In genomic region chr5:5483254-5483858, GRCm38 (mm10) we compare ENCODE assay signal across 21 mouse cellular contexts. TPM values are rescaled to one million over a fixed set of nuclear protein-coding genes. Genes with fewer than 3 reads are reported as not detected.
A peak's percentile ranks its signal among the peaks of the same experiment; 100 is the strongest.
DNase-seq lines count a peak whose midpoint lies in the region; ATAC-seq lines count a peak whose summit lies in the region.
"Had no signal": no experiment of that assay in that cellular context is flagged by ENCODE, and none has a peak within 500 bp of the region (broad histone marks: within the 10 kb centered on the region; RNA-seq: fewer than 3 reads in every experiment).

No protein-coding gene starts in this region.

- H3K4me3 ChIP-seq in hindbrain, embryonic 12.5 days = no peak overlapping the region
- no peak overlapping the region for H3K4me3 ChIP-seq in hindbrain, embryonic 14.5 days (replicated peaks; ENCODE audit: low read length)
- H3K4me3 ChIP-seq in embryonic facial prominence, embryonic 12.5 days = no peak overlapping the region
- H3K4me3 ChIP-seq in limb, embryonic 13.5 days = no peak overlapping the region
- H3K4me3 ChIP-seq in kidney, embryonic 14.5 days (ENCODE audit: low read length) = no peak overlapping the region
- H3K4me3 ChIP-seq: embryonic facial prominence, embryonic 13.5 days; heart, embryonic 10.5 days; hindbrain, embryonic 13.5 days; intestine, embryonic 15.5 days had no signal

- H3K27ac ChIP-seq in hindbrain, embryonic 12.5 days = no peak overlapping the region
- no peak overlapping the region for H3K27ac ChIP-seq in hindbrain, embryonic 14.5 days
- no peak overlapping the region for H3K27ac ChIP-seq in embryonic facial prominence, embryonic 12.5 days
- H3K27ac ChIP-seq in limb, embryonic 13.5 days = no peak overlapping the region
- H3K27ac ChIP-seq in kidney, embryonic 14.5 days (ENCODE audit: low read depth, low read length) = no peak overlapping the region
- H3K27ac ChIP-seq: embryonic facial prominence, embryonic 13.5 days; heart, embryonic 10.5 days; hindbrain, embryonic 13.5 days; intestine, embryonic 15.5 days had no signal

- 64% methylated on average over 9 of the region's 9 CpGs for WGBS in hindbrain, embryonic 12.5 days
- 67% methylated on average over 9 of the region's 9 CpGs for WGBS in hindbrain, embryonic 14.5 days
- 25% methylated on average over 9 of the region's 9 CpGs for WGBS in embryonic facial prominence, embryonic 12.5 days
- 51% methylated on average over 9 of the region's 9 CpGs for WGBS in limb, embryonic 13.5 days
- 49% methylated on average over 9 of the region's 9 CpGs for WGBS in kidney, embryonic 14.5 days

- no peak for DNase-seq in hindbrain, embryonic 14.5 days (ENCODE audit: low spot score)
- peak; percentile 17 for DNase-seq in R1 (ENCODE audit: low read depth, low spot score)
- DNase-seq in left cerebral cortex, adult 9 months (ENCODE audit: low spot score in 2 of 2) = no peak
- DNase-seq: adrenal gland, adult 8-10 months; adrenal gland, postnatal 36 days; cerebellum, adult 2 months; cerebellum, postnatal 10 days; gastrocnemius, postnatal 36 days; heart, adult 11 months; heart, postnatal 10 days; heart, postnatal 4 days had no signal

- H3K9ac ChIP-seq in hindbrain, embryonic 12.5 days = no peak overlapping the region
- no peak overlapping the region for H3K9ac ChIP-seq in hindbrain, embryonic 14.5 days
- H3K9ac ChIP-seq in embryonic facial prominence, embryonic 12.5 days = no peak overlapping the region
- H3K9ac ChIP-seq in limb, embryonic 13.5 days = no peak overlapping the region
- H3K9ac ChIP-seq in kidney, embryonic 14.5 days (ENCODE audit: low read depth, low read length) = no peak overlapping the region
- H3K9ac ChIP-seq: embryonic facial prominence, embryonic 13.5 days; hindbrain, embryonic 13.5 days; intestine, embryonic 15.5 days had no signal

- H3K9me3 ChIP-seq in hindbrain, embryonic 12.5 days (replicated peaks) = no peaks in the 10 kb centered on the region
- H3K9me3 ChIP-seq in hindbrain, embryonic 14.5 days (ENCODE audit: control insufficient read depth, low read length) = no peaks in the 10 kb centered on the region
- no peaks in the 10 kb centered on the region for H3K9me3 ChIP-seq in embryonic facial prominence, embryonic 12.5 days
- H3K9me3 ChIP-seq in limb, embryonic 13.5 days = no peaks in the 10 kb centered on the region
- H3K9me3 ChIP-seq in kidney, embryonic 14.5 days (ENCODE audit: control insufficient read depth, low read length) = no peaks in the 10 kb centered on the region
- H3K9me3 ChIP-seq: embryonic facial prominence, embryonic 13.5 days; heart, embryonic 10.5 days; hindbrain, embryonic 13.5 days; intestine, embryonic 15.5 days had no signal

- no peaks in the 10 kb centered on the region for H3K27me3 ChIP-seq in hindbrain, embryonic 12.5 days
- H3K27me3 ChIP-seq in hindbrain, embryonic 14.5 days (ENCODE audit: control insufficient read depth, insufficient read depth, low read length) = no peaks in the 10 kb centered on the region
- no peaks in the 10 kb centered on the region for H3K27me3 ChIP-seq in embryonic facial prominence, embryonic 12.5 days
- H3K27me3 ChIP-seq in limb, embryonic 13.5 days = no peaks in the 10 kb centered on the region
- no peaks in the 10 kb centered on the region for H3K27me3 ChIP-seq in kidney, embryonic 14.5 days (ENCODE audit: control insufficient read depth, insufficient read depth, low read length)
- H3K27me3 ChIP-seq: embryonic facial prominence, embryonic 13.5 days; intestine, embryonic 15.5 days had no signal

- H3K4me1 ChIP-seq in hindbrain, embryonic 12.5 days = no peaks in the 10 kb centered on the region
- no peaks in the 10 kb centered on the region for H3K4me1 ChIP-seq in hindbrain, embryonic 14.5 days (replicated peaks; ENCODE audit: control insufficient read depth, insufficient read depth, low read length)
- peaks cover 9% of the 10 kb centered on the region; the same call in 1 of the 2 replicates for H3K4me1 ChIP-seq in embryonic facial prominence, embryonic 12.5 days
- H3K4me1 ChIP-seq in limb, embryonic 13.5 days = no peaks in the 10 kb centered on the region
- no peaks in the 10 kb centered on the region for H3K4me1 ChIP-seq in kidney, embryonic 14.5 days (ENCODE audit: control insufficient read depth, insufficient read depth, low read length)
- H3K4me1 ChIP-seq: heart, embryonic 10.5 days; hindbrain, embryonic 13.5 days; intestine, embryonic 15.5 days had no signal

- H3K4me2 ChIP-seq in hindbrain, embryonic 12.5 days (replicated peaks) = no peak overlapping the region
- H3K4me2 ChIP-seq in hindbrain, embryonic 14.5 days (replicated peaks) = no peak overlapping the region
- H3K4me2 ChIP-seq in embryonic facial prominence, embryonic 12.5 days (replicated peaks) = no peak overlapping the region
- no peak overlapping the region for H3K4me2 ChIP-seq in limb, embryonic 13.5 days (replicated peaks)
- no peak overlapping the region for H3K4me2 ChIP-seq in kidney, embryonic 14.5 days (replicated peaks; ENCODE audit: low read depth, low read length)
- H3K4me2 ChIP-seq: embryonic facial prominence, embryonic 13.5 days; hindbrain, embryonic 13.5 days; intestine, embryonic 15.5 days had no signal

- H3K36me3 ChIP-seq in hindbrain, embryonic 12.5 days = no peaks in the 10 kb centered on the region
- H3K36me3 ChIP-seq in hindbrain, embryonic 14.5 days (replicated peaks; ENCODE audit: control insufficient read depth, insufficient read depth) = no peaks in the 10 kb centered on the region
- H3K36me3 ChIP-seq in embryonic facial prominence, embryonic 12.5 days = no peaks in the 10 kb centered on the region
- H3K36me3 ChIP-seq in limb, embryonic 13.5 days = no peaks in the 10 kb centered on the region
- no peaks in the 10 kb centered on the region for H3K36me3 ChIP-seq in kidney, embryonic 14.5 days (ENCODE audit: control insufficient read depth, insufficient read depth, low read length)
- H3K36me3 ChIP-seq: embryonic facial prominence, embryonic 13.5 days; heart, embryonic 10.5 days; hindbrain, embryonic 13.5 days; intestine, embryonic 15.5 days had no signal

- ATAC-seq in hindbrain, embryonic 12.5 days (ENCODE audit: low FRiP score) = peak; percentile 16; the same call in 1 of the 2 replicates
- no peak for ATAC-seq in hindbrain, embryonic 14.5 days (ENCODE audit: low FRiP score)
- ATAC-seq in embryonic facial prominence, embryonic 12.5 days (ENCODE audit: insufficient number of reproducible peaks, insufficient read depth, low FRiP score, low TSS enrichment) = peak; percentile 67
- ATAC-seq in limb, embryonic 13.5 days (ENCODE audit: low FRiP score, low read depth) = peak; percentile 69
- no peak for ATAC-seq in kidney, embryonic 14.5 days (ENCODE audit: low FRiP score, low TSS enrichment)
- ATAC-seq: forebrain, embryonic 14.5 days; intestine, embryonic 15.5 days had no signal

RNA-seq across cellular contexts. Expression of gene 1700015F17Rik, which starts 4.4 kb away (rescaled TPM):
- not detected in 2 replicates for polyA plus RNA-seq in hindbrain, embryonic 12.5 days (2016; fragmentation: Nextera tagmentation; extraction: Ambion mirVana)
- not detected in 2 replicates for polyA plus RNA-seq in hindbrain, embryonic 14.5 days (2014; fragmentation: Nextera tagmentation; extraction: Ambion mirVana)
- polyA plus RNA-seq in embryonic facial prominence, embryonic 12.5 days (2016; fragmentation: Nextera tagmentation; extraction: Ambion mirVana) = not detected in 2 replicates
- not detected in 2 replicates for polyA plus RNA-seq in limb, embryonic 13.5 days (2015; fragmentation: Nextera tagmentation; extraction: Ambion mirVana)
- polyA plus RNA-seq in kidney, embryonic 14.5 days (2014; fragmentation: Nextera tagmentation; extraction: Ambion mirVana) = not detected in 2 replicates
- polyA plus RNA-seq: embryonic facial prominence, embryonic 13.5 days; forebrain, embryonic 14.5 days; heart, embryonic 10.5 days; heart, embryonic 14.5 days; hindbrain, embryonic 13.5 days; intestine, embryonic 15.5 days had no signal

RNA-seq across cellular contexts. Expression of gene Cldn12, which starts 31.4 kb away (rescaled TPM):
- 26.6 and 28.7 TPM in 2 replicates for polyA plus RNA-seq in hindbrain, embryonic 12.5 days (2016; fragmentation: Nextera tagmentation; extraction: Ambion mirVana)
- 17.8 and 18.1 TPM in 2 replicates for polyA plus RNA-seq in hindbrain, embryonic 14.5 days (2014; fragmentation: Nextera tagmentation; extraction: Ambion mirVana)
- 27.0 and 30.0 TPM in 2 replicates for polyA plus RNA-seq in embryonic facial prominence, embryonic 12.5 days (2016; fragmentation: Nextera tagmentation; extraction: Ambion mirVana)
- 21.9 TPM in 2 replicates for polyA plus RNA-seq in limb, embryonic 13.5 days (2015; fragmentation: Nextera tagmentation; extraction: Ambion mirVana)
- polyA plus RNA-seq in kidney, embryonic 14.5 days (2014; fragmentation: Nextera tagmentation; extraction: Ambion mirVana) = 15.2 and 32.7 TPM in 2 replicates

Comparison
In these comparisons a context has a peak if more than half of its experiments do, and no peak if none do; other contexts are left out.
1. ATAC-seq: peak in hindbrain, embryonic 12.5 days (single experiment), embryonic facial prominence, embryonic 12.5 days (single experiment) and limb, embryonic 13.5 days (single experiment); none in hindbrain, embryonic 14.5 days (single experiment) and kidney, embryonic 14.5 days (single experiment).